Mouse (Mus musculus): ENCODE data around the gene Clip2.

DNA sequence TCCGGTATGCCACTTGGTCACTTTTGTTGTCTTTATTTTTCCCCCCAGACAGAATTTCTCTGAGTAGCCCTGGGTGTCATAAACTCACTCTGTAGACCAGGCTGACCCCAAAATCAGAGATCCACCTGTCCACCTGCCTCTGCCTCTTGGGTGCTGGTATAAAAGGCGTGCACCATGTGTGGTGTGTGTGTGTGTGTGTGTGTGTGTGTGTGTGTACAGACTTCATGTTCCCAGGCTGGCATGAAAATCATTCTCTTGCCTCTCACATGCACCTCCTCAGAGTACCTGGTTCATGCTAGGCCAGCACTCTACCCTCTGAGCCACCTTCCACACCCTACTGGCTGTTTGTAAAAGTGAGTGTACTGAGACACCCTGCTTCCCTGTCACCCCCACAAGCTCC is 89.9 kb downstream of the Clip2 start:
- TF ChIP-seq POLR2A (IDR thresholded peaks at IDR 0.05; ENCODE audit: insufficient read depth, low read length) = no peak
- no peak for TF ChIP-seq CTCF (IDR thresholded peaks at IDR 0.05; ENCODE audit: low read depth, low read length)
- no peak for TF ChIP-seq EP300 (IDR thresholded peaks at IDR 0.05; ENCODE audit: insufficient read depth, low read depth, low read length)

Measured in ES-Bruce4 (cell line).